Comparison of ENCODE assay signal across 9 mouse cellular contexts in genomic region chr10:70149093-70149492, GRCm38 (mm10). TPM values are rescaled to one million over a fixed set of nuclear protein-coding genes. Genes with fewer than 3 reads are reported as not detected.
A peak's percentile ranks its signal among the peaks of the same experiment; 100 is the strongest.
DNase-seq lines count a peak whose midpoint lies in the region; ATAC-seq and TF ChIP-seq lines count a peak whose summit lies in the region.
"Had no signal": no experiment of that assay in that cellular context is flagged by ENCODE, and none has a peak within 500 bp of the region (broad histone marks: within the 10 kb centered on the region; RNA-seq: fewer than 3 reads in every experiment).

No protein-coding gene starts in this region.

- peaks cover 3% of the 10 kb centered on the region for H3K9me3 ChIP-seq in lung, embryonic 16.5 days (ENCODE audit: control insufficient read depth, low read length)
- H3K9me3 ChIP-seq in embryonic facial prominence, embryonic 10.5 days, result peaks cover 7% of the 10 kb centered on the region
- no peaks in the 10 kb centered on the region for H3K9me3 ChIP-seq in hindbrain, embryonic 15.5 days
- no peaks in the 10 kb centered on the region for H3K9me3 ChIP-seq in intestine, postnatal 0 days (ENCODE audit: control insufficient read depth)

- TF ChIP-seq CTCF in lung, adult 2 months (IDR thresholded peaks at IDR 0.05; ENCODE audit: insufficient read depth, low read length), result no peak
- TF ChIP-seq CTCF in intestine, postnatal 0 days (IDR thresholded peaks at IDR 0.05; ENCODE audit: low read depth), result no peak

- H3K27ac ChIP-seq in lung, embryonic 16.5 days (ENCODE audit: low read length), result no peak overlapping the region
- H3K27ac ChIP-seq in embryonic facial prominence, embryonic 10.5 days (replicated peaks), result peak overlapping the region; percentile 70; the same call in 1 of the 2 replicates
- H3K27ac ChIP-seq in hindbrain, embryonic 15.5 days (replicated peaks), result peak overlapping the region; percentile 31; the same call in 1 of the 2 replicates
- H3K27ac ChIP-seq in intestine, postnatal 0 days (ENCODE audit: low read depth, low read length), result no peak overlapping the region

- H3K9ac ChIP-seq in lung, embryonic 16.5 days (ENCODE audit: low read length), result no peak overlapping the region
- H3K9ac ChIP-seq in hindbrain, embryonic 15.5 days, result no peak overlapping the region
- H3K9ac ChIP-seq in intestine, postnatal 0 days (ENCODE audit: low read depth, low read length), result no peak overlapping the region

- H3K4me1 ChIP-seq in lung, embryonic 16.5 days (replicated peaks; ENCODE audit: control insufficient read depth, insufficient read depth, low read length), result peaks cover 7% of the 10 kb centered on the region
- peaks cover 7% of the 10 kb centered on the region for H3K4me1 ChIP-seq in lung, adult 2 months (ENCODE audit: control insufficient read depth, insufficient read depth, low read length)
- H3K4me1 ChIP-seq in embryonic facial prominence, embryonic 10.5 days, result peaks cover 56% of the 10 kb centered on the region
- H3K4me1 ChIP-seq in hindbrain, embryonic 15.5 days (replicated peaks), result peaks cover 30% of the 10 kb centered on the region
- no peaks in the 10 kb centered on the region for H3K4me1 ChIP-seq in intestine, postnatal 0 days (replicated peaks; ENCODE audit: control insufficient read depth, insufficient read depth, low read length)

- ATAC-seq in lung, embryonic 16.5 days (ENCODE audit: low read depth), result peak; percentile 55
- no peak for ATAC-seq in hindbrain, embryonic 15.5 days (ENCODE audit: low FRiP score, low read depth)
- no peak for ATAC-seq in intestine, postnatal 0 days
- ATAC-seq: Patski had no signal

- no peak for DNase-seq in lung, adult 2 months
- peak; percentile 59 for DNase-seq in embryonic facial prominence, embryonic 10.5 days (ENCODE audit: low spot score)
- DNase-seq in lung, postnatal 36 days, result peak; percentile 26
- no peak for DNase-seq in gastrocnemius, adult 8-10 months (ENCODE audit: low spot score in 2 of 2)
- DNase-seq: cerebellum, adult 8-10 months had no signal

- no peaks in the 10 kb centered on the region for H3K27me3 ChIP-seq in lung, embryonic 16.5 days (ENCODE audit: control insufficient read depth, insufficient read depth, low read depth, low read length)
- H3K27me3 ChIP-seq in embryonic facial prominence, embryonic 10.5 days (replicated peaks; ENCODE audit: low read depth, poor library complexity, severe bottlenecking), result no peaks in the 10 kb centered on the region
- H3K27me3 ChIP-seq in hindbrain, embryonic 15.5 days, result no peaks in the 10 kb centered on the region
- H3K27me3 ChIP-seq in intestine, postnatal 0 days (replicated peaks; ENCODE audit: control insufficient read depth, insufficient read depth, low read length), result no peaks in the 10 kb centered on the region
- H3K27me3 ChIP-seq: Patski had no signal

- H3K4me3 ChIP-seq in lung, embryonic 16.5 days (ENCODE audit: low read length), result no peak overlapping the region
- no peak overlapping the region for H3K4me3 ChIP-seq in lung, adult 2 months (replicated peaks; ENCODE audit: extremely low read depth, low read depth, low read length)
- H3K4me3 ChIP-seq in embryonic facial prominence, embryonic 10.5 days, result no peak overlapping the region
- no peak overlapping the region for H3K4me3 ChIP-seq in hindbrain, embryonic 15.5 days
- H3K4me3 ChIP-seq in intestine, postnatal 0 days (ENCODE audit: low read depth, low read length), result no peak overlapping the region

- H3K36me3 ChIP-seq in lung, embryonic 16.5 days (ENCODE audit: control insufficient read depth, insufficient read depth, low read length), result peaks cover 12% of the 10 kb centered on the region
- H3K36me3 ChIP-seq in embryonic facial prominence, embryonic 10.5 days (replicated peaks), result peaks cover 78% of the 10 kb centered on the region
- H3K36me3 ChIP-seq in hindbrain, embryonic 15.5 days, result peaks cover 18% of the 10 kb centered on the region
- H3K36me3 ChIP-seq in intestine, postnatal 0 days (ENCODE audit: control insufficient read depth, insufficient read depth), result peaks cover 41% of the 10 kb centered on the region

- WGBS in lung, embryonic 16.5 days, result 16% methylated on average over 7 of the region's 7 CpGs
- WGBS in lung, adult 2 months, result 12% methylated on average over 7 of the region's 7 CpGs
- whole genome bisulfite sequencing in embryonic facial prominence, embryonic 10.5 days, result 21% methylated on average over 7 of the region's 7 CpGs
- 20% methylated on average over 7 of the region's 7 CpGs for WGBS in hindbrain, embryonic 15.5 days
- 40% methylated on average over 7 of the region's 7 CpGs for WGBS in intestine, postnatal 0 days

- no peak for TF ChIP-seq POLR2A in lung, adult 2 months (IDR thresholded peaks at IDR 0.05; ENCODE audit: borderline replicate concordance, extremely low read depth, low read depth, low read length)

- no peak overlapping the region for H3K4me2 ChIP-seq in lung, embryonic 16.5 days (ENCODE audit: low read depth, low read length)
- no peak overlapping the region for H3K4me2 ChIP-seq in hindbrain, embryonic 15.5 days
- H3K4me2 ChIP-seq in intestine, postnatal 0 days (replicated peaks; ENCODE audit: low read depth), result no peak overlapping the region

RNA-seq across cellular contexts. Expression of gene Ccdc6, which starts 52.2 kb away (rescaled TPM):
- polyA plus RNA-seq in lung, embryonic 16.5 days (2015; fragmentation: Nextera tagmentation; extraction: Ambion mirVana), result 15.1 and 16.3 TPM in 2 replicates
- 19.1 and 22.2 TPM in 2 replicates for polyA plus RNA-seq in lung, adult 2 months (2012; rRNA removed)
- 19.6 and 19.9 TPM in 2 replicates for polyA plus RNA-seq in embryonic facial prominence, embryonic 10.5 days (2016; fragmentation: Nextera tagmentation; extraction: Ambion mirVana)
- 21.4 and 23.0 TPM in 2 replicates for polyA plus RNA-seq in hindbrain, embryonic 15.5 days (2015; fragmentation: Nextera tagmentation; extraction: Ambion mirVana)
- polyA plus RNA-seq in intestine, postnatal 0 days (2015; fragmentation: Nextera tagmentation; extraction: Ambion mirVana), result 8.7 and 10.0 TPM in 2 replicates
- 100 to 1,000 TPM; 102 to 119 (median 108) TPM for total RNA-seq in gastrocnemius, adult 8-10 months (2022)

RNA-seq across cellular contexts. Expression of gene Mrln, which starts 55.4 kb away (rescaled TPM):
- polyA plus RNA-seq in lung, embryonic 16.5 days (2015; fragmentation: Nextera tagmentation; extraction: Ambion mirVana), result 1.6 and 1.9 TPM in 2 replicates
- polyA plus RNA-seq in lung, adult 2 months (2012; rRNA removed), result 0.66 and 5.7 TPM in 2 replicates
- 2.1 and 2.6 TPM in 2 replicates for polyA plus RNA-seq in embryonic facial prominence, embryonic 10.5 days (2016; fragmentation: Nextera tagmentation; extraction: Ambion mirVana)
- 1.8 and 2.0 TPM in 2 replicates for polyA plus RNA-seq in hindbrain, embryonic 15.5 days (2015; fragmentation: Nextera tagmentation; extraction: Ambion mirVana)
- not detected in 2 replicates for polyA plus RNA-seq in intestine, postnatal 0 days (2015; fragmentation: Nextera tagmentation; extraction: Ambion mirVana)
- total RNA-seq in gastrocnemius, adult 8-10 months (2022), result 100 to 1,000 TPM; 225 to 294 (median 248) TPM
- polyA plus RNA-seq: Patski had no signal

Comparison
In these comparisons a context has a peak if more than half of its experiments do, and no peak if none do; other contexts are left out.
1. DNase-seq: peak in embryonic facial prominence, embryonic 10.5 days (single experiment) and lung, postnatal 36 days (single experiment); none in lung, adult 2 months (single experiment) and gastrocnemius, adult 8-10 months (0 of 2).
2. H3K27ac ChIP-seq: peak in embryonic facial prominence, embryonic 10.5 days (single experiment) and hindbrain, embryonic 15.5 days (single experiment); none in lung, embryonic 16.5 days (single experiment) and intestine, postnatal 0 days (single experiment).